Mouse (Mus musculus): ENCODE measurements around the gene Vmn2r121. TPM values are rescaled to one million over a fixed set of nuclear protein-coding genes. Genes with fewer than 3 reads are reported as not detected.

The Vmn2r121 gene
- not detected in 2 replicates for polyA plus RNA-seq (2015; fragmentation: Nextera tagmentation; extraction: Ambion mirVana)

DNA sequence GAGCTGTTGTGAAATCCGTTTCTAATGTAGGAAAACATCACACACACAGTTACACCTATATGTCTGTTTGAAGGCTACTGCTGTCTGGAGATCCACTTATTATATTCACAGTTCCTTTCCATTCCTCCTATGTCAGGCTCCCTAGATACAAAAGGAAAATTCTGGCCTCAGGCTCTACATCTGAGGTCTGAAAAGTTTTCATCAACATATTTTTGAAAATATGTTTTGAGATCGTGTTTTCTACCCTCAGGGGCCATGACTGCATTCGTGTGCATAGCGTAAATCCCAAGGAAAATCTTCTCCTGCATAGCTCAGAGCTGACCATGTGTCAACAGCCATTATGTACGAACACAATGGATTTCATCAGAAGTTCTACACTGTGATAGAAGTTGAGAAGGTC is at the start of gene Vmn2r121:
Vmn2r121 (minus strand) TSS at position 101 of the 400 bp plus-strand sequence.
- no peak within 1 kb of the TSS for H3K4me2 ChIP-seq (ENCODE audit: low read depth, low read length)
- H3K27me3 ChIP-seq (ENCODE audit: insufficient read depth, low read length), result no peaks in the 10 kb centered on the region
- H3K9ac ChIP-seq (replicated peaks), result no peak within 1 kb of the TSS
- no peaks in the 10 kb centered on the region for H3K36me3 ChIP-seq (replicated peaks; ENCODE audit: insufficient read depth, low read length)
- TF ChIP-seq EP300 (IDR thresholded peaks at IDR 0.05; ENCODE audit: low read depth) (no peak), CTCF (IDR thresholded peaks at IDR 0.05; ENCODE audit: low read depth) (no peak)
- H3K4me3 ChIP-seq (ENCODE audit: low read depth, low read length), result no peak within 1 kb of the TSS
- 54% methylated on average over 5 of the region's 5 CpGs for WGBS (ENCODE audit: insufficient replicate concordance)
- H3K4me1 ChIP-seq (ENCODE audit: insufficient read depth), result no peaks in the 10 kb centered on the region
- no peak for DNase-seq
- H3K9me3 ChIP-seq (ENCODE audit: low read length), result no peaks in the 10 kb centered on the region
- no peak within 1 kb of the TSS for H3K27ac ChIP-seq (ENCODE audit: low read depth)
- ATAC-seq, result no peak
